Mouse (Mus musculus) c-Kit-positive CD71-positive TER-119-positive erythroid progenitor cells, embryonic 14.5 days (primary cell): ENCODE results near the gene Bmpr1a.

Source experiments
- DNase-seq: peaks from one replicate; pipeline ENCODE4 v3.0.0-alpha.2; 2013; ENCODE audit warnings: low spot score

Bmpr1a gene

DNA sequence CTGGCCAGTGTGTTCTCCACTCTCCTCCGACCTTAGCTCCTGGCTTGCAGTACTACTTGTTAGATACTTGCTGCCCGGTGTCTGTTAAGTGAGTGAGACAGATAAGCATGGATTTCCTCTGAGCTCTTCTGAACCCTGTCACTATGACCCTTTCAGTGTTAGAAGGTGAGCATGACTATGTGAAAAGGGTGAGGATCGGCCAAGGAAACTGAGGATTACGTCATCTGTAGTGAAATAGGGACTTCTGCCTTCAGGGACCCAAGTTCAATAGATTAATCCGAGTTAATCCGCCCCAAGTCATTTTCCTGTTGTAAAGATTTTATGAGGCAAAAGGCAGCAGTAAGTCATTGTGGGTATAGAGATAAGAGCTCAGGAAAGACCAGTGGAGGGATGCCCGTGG, 2.2 kb upstream of the Bmpr1a start:
- DNase-seq = no peak

DNA sequence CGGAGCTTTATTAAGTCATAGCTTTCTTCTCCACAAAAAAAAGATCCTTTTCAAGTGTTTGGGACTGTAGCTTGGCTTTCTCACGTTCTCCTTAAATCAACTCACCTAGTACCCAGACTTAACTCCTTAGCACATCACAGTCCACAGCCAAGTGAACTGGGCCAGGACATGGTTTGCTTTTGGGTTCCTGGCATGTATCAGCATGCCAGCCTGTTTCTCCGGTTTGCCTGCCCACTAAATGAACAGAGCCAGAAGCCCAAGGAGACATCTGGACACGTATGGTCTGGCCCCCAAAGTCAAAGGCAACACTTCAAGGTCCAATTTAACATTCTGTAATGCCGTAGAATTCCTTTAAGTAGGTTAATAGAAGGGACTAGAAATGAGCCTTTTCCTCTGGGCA, 1.2 kb upstream of the Bmpr1a start:
- DNase-seq = no peak

DNA sequence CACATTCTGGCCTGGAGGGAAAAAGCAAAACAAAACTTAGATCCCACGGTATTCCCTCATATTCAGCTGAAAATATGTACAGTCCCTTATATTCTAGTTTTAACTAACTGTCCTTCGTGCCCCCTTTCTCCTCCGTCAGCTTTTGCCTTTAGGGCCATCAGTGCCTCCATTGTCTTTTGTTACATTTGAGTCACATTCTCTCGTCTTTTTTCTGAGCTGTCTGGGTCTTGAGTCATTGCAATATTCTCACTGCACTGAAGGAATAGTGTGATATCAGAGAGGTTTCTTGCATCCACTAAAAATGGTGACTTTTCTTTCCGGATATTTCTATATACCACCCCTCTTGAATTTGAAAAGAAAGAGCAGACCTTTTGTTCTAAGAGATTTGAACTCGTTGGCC, 618 bp upstream of the Bmpr1a start:
- no peak for DNase-seq

DNA sequence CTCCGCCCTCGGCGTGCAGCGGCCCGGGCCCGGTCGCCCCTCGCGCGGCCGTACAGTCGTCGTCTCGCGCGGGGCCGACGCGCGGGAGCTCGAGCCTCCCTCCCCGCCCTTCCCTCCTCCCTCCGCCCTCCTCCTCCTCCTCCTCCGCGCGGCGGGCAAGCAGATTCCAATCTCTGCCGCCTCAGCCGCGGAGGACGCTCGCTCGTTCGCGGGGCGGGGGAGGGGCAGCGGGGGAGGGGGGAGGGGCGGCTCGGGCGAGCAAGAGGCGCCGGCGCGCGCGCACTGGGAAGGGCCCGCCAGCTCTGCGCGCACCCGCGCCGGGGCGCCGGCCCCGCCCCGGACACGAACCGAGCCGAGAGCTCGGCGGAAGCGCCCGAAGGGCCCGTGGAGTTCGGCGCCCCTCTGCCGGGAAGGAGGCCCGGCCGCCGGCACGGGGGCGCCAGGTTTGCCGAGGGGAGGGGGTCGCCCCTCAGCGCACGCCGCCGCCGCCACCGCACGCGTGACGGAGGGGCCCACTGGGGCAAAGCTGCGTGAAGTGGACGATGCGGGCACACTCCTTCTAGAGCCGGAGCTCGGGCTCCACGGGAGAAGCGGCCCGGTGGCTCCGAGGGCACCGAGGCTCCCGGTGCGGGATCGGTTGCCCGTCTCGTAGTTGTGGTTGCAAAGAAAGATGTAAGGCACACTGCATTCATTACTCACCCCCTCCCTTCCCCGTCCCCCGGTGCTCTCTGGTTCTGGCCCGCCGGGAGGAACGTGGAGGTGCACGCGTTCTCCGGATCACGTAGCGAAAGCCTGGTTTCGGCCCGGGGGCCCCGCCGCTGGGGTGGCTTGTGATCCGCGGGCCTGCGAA, 441 bp downstream of the Bmpr1a start:
- peak; percentile 37 for DNase-seq

DNA sequence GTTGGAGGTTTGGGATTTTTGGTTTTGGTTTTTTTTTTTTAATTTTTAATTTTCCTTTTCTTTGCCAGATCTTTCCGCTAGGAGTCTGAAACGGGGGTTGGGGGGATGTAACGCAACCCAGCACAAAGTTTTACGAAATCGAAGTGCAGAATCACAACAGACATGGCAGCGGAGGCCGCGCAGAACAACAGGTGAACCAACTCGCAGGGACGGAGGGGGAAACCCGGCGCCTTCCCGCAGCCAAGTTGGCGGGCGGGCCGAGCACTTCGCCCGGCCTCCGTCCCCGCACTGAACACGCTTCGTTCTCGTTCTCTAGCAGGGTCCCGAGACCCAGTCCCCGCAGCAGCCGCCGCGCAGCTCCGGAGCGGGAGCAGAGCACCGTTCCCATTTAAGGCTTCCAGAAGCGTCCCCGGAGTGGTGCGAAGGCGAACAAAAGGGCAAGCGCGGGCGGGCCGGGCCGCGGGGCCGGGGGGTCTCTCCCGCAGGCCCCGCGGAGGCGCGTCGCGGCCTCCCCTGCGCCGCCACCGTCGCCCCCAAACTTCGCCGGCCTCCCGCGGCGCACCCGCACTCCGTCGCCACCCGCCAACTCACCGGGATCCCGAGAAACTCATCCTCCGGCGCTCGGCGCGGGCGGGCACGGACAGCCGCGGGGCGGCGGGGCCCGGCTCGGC, 1.2 kb downstream of the Bmpr1a start:
- no peak for DNase-seq

DNA sequence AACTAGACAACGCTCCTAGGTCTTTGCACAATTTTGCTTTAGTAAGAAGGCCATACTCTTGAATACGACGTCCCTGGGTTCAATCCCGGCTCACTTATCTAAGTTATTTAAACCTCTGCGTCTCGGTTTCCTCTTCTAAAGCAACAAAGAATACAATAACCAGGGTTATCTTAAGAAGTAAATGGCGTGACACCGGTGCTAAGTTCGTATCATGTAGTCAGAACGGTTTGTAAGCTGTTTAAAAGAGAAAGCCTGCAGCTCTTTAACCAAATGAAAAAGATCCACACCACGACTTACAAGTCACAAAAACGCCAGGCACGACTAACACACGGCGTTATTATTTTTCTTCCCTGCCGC, 1.7 kb downstream of the Bmpr1a start:
- DNase-seq = no peak

DNA sequence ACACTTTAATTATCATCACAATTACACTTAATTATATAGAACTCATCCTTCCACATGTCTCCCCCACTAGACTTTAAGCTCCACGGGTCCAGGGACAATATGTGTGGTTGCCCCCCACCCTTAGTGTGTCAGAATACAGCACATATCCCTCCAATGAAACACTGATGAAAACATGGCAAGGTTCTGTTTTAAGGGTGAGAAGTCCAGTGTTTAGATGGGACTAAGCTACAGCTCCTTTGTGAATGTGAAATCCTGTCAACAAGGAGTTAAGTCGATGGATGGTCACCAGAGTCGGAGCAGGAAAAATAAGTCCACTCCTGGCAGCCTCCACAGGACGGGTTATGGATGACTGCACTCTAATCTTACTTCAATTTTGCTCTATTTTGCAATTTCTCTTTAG, 2.8 kb downstream of the Bmpr1a start:
- no peak for DNase-seq

DNA sequence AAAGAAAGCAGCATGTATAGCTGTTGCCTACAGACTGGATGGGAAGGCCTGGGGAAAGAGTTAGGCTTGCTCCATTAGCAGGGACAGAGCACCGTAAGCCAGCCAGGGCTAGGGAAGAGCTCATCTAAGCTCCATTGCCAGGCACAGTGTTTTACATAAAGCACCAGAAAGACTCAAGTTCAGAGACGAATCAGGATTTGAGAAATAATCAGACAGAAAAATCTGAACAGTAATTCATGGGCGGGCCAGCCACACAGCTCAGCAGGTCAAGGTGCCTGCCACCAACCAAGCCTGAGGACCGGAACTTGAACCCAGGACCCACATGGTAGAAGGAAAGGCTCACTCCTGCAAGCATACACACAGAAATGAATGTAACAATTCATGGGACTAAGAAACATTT, 3.5 kb downstream of the Bmpr1a start:
- DNase-seq = no peak

DNA sequence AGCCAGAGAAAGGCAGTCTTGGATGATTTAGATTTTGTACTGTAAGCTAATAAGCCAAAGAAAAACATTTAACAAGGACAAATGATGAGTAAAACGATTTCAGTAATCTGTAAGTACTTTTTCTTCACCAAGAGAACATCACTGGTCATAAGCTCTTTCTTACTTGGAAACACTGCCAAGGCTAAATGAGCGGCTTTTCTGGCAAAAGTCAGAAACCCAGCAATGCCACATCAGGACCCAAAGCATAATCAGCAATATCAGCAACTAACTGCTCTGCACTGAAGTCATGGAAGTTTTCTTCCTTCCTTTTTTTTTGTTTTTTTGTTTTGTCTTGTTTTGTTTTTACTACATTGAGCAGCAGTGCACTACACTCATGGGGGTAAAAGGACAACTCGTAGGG, 5.8 kb downstream of the Bmpr1a start:
- DNase-seq = no peak

DNA sequence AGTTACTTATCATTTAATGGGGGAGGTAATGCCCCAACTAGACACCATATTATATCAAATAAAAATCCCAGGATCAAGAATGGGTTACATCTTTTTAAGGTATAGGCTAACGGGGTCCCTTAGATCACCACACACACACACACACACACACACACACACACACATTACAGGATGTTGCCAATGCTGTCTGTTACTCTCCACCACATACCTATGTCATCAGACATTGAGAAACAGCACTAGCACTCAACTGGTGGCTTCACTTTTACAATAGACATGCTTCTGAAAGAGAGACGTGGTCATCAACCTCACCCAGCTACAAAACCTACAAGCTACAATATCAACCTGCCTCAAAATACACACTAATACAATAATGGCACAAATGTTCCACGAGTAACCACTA, 9.5 kb downstream of the Bmpr1a start:
- no peak for DNase-seq

DNA sequence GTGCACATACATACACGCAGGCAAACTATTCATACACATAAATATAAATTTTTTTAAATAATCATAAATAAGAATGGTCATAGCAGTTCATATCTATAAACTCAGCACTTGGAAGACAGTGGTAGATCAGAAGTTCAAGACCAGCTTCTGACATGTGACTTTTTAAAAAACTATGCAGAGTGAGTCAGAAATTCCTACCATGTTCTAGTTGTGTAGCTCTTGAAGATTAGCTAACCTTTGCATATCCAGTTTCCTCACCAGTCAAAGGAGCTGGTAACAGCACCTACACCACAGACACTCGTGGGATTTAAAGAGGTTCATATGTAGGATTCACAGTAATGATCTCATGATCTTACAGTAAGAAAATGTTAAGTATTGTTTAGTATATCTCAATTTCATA, 10.5 kb downstream of the Bmpr1a start:
- no peak for DNase-seq

DNA sequence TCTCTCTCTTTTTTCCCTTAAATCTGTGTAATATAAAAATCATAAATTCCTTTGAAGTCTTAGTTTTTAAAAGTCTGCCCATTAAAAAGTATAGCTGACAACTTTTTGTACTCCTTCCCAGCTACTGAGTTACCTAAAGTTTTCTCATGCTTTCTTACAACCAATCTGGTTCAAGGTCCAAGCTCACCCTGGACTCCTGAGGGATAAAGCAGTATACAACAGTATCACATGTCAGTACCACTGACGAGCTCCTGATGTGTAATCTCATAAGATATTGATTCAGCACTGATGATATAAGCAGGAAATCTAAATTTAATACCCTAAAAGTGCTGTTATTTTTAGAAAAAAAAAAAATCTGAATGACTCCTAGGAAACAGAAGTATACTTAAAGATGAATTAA, 12.2 kb downstream of the Bmpr1a start:
- DNase-seq = no peak

DNA sequence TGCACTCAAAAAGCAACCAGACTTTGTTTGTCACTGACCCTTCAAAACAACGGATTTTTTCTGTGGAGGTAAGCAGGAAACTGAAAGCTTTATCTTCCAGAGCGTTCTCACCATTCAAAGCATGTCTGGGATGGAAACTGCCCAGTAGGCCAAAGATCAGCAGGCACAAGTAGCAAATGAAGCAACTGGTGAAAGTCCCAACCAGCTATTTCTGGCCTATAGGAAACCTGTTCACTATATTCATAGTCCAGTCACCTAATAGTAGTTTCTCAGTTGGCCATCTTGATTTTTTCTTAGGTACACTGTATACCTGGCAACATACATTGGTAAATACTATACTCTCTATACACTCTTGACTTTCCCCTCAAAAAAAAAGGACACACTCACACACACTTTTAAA, 13.2 kb downstream of the Bmpr1a start:
- DNase-seq = no peak

DNA sequence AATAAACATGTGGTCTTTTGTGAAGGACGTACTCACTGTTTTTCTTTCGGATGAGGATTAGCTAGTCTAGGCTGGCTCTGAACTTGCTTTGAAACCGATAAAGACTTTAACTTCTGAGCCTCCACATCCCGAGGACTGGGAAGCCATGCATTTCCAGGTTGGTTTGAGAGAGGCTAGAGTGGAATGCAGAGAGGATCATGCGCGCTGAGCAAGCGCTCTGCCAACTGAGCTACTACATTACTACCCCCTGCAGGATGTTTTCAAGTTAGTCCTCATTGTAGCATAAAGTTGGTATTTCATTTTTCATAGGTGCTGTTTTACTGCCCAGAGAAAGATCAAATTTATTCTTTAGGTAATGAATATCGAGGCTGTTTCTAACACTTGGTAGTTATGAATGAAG, 17.0 kb downstream of the Bmpr1a start:
- no peak for DNase-seq

DNA sequence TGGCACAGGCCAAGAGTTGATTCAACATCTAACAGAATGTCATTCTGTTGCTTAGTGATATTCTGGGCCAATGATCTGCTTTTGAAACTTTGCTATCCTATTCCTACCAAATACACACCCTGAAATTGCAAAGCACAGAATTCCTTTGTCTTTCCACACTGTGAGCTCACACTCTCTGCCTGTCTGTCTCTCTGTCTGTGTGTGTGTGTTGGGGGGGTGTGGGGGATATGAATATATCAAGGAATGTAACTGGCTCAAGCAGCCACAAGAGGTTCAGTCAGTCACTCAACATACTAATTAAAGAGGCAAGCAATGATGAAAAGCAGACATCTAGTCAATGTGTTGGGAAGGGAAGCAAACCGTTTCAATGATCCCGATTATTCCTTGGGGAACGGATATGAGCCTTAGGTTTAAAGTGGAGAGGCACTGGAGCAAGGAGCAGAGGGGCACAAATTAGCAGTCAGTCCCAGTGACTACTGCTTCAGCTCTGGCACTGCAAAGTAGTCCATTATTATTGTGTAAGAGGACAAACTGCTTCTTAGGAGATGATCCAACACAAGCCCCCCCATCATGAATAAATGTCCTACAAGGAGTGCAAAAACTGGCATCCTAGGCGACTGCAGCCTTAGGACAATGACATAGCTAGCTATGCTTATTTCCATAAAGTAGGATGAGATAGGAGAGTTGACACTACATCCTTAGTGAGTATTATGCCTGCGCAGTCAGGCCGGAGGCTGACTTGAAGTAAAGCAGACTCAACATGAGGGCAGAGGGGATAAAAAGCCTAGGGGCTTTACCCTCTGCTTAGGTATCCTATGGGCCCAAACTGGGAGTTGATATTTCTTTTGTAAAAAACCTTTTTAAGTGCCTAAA, 19.4 kb downstream of the Bmpr1a start:
- no peak for DNase-seq

DNA sequence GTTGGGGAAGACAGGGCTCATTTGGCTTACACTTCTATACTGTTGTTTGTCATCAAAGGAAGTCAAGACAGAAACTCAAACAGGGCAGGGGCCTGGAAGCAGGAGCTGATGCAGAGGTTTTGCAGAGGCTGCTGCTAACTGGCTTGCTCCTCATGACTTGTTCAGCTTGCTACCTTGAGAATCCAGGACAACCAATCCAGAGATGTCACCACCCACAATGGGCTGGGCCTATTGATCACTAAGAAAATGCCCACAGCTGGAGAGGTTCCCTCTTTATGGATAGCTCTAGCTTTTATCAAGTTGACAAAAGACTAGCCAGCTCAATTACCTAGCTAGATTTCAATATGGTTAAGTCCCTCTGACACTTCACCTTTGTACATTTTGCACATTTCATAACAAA, 31.6 kb downstream of the Bmpr1a start:
- no peak for DNase-seq

DNA sequence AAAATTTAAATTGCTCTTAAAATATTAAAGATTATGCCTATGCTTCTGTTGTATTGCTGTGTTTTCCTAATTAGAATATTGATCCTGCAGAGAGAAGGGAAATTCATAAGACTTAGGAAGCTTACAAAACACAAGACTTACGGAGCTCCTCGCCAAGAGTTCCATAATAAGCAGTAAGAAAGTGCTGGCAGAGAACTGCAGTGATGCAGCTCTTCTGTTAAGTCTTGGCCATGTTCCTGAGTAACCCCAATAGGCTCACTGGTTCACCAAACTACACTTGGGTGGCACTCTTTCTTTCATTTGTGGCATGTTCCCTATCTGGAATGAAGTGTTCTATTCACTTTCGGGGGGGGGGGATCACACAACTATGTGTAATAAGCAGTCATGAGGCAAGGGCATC, 36.9 kb downstream of the Bmpr1a start:
- no peak for DNase-seq

DNA sequence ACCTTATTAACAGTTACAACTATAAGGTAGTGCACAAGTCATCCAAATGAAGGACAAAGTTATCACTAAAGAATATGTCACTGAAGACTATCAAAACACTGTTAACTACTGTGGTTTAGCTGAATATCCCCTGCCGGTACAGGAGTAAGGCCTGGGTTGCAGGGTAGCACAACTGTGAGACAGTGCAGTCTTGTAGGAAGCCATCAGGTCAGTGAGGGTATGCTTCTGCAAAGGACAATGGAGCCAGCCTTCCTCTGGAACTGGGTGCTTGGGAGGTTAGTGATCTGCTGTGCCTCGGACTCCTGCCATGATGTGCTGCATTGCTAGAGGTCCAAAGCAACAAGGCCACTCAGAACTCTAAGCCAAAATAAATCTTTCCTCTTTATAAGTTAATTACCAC, 43.8 kb downstream of the Bmpr1a start:
- no peak for DNase-seq

DNA sequence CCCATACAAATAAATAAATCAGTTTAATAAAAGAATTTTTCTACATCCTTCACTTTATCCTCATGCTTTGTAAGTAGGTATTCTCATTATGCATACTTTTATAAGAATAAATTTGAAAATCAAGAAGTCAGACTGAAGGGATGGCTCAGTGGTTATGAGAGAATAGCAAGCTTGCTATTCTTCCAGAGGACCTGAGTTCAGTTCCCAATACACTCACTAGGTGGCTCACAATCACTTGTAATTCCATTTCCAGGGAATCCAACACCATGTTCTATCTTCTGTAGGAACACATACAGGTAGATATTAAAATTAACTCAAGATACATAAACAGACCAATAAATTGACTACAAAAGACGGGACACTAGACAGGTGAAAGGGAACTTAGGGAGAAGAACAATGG, 44.3 kb downstream of the Bmpr1a start:
- DNase-seq = no peak

DNA sequence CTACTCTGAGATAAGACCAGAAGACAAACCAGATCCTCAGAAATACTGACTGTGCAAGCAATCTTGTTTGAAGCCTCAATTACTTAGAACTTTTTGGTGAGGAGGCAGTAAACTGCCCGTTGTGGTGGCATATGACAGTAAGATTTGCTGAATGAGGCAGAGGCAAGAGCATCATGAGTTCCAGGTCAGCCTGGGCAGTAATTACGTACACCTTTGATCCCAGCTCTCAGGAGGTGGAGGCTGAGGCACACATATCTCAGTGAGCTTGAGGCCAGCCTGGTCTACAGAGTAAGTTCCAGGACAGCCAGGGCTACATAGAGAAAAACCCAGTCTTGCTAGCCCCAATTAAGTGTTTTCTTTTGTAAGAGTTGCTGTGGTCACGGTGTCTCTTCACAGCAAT, 48.9 kb downstream of the Bmpr1a start:
- no peak for DNase-seq

DNA sequence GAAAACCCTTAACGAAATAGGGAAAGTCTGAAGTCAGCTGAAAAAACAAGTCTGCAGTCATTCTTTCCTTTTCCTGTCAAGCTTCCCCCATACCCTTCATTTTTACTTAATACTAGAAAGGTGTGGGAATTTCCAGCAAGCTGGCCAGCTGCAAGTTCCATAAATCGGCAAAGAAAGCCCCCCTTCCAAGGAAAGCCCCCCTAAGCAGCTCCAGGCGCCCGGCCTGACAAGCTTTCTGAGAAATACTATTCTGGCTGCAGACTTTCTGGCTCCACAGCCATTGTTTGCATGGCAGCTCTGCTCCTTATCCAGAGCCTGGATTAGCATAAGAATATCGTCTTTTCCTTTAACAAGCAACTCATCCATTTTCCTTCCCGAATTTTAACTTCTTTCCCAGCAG, 49.5 kb downstream of the Bmpr1a start:
- DNase-seq = no peak

DNA sequence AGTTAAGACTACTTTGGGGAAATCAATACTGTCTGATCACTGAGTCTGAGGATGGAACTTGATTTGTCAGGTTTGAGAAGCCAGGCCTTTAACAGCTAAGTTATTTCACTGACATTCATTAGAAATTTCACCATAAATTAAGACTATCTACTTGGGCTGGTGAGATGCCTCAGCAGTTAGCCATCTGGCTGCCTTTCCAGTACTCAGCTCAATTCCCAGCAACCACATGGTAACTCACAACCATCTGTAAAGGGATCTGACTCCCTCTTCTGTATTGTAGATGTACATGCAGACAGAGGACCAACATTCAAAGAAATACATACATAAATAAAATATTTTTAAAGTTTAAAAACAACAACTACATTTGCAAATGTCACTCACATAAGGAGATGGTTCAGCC, 51.3 kb downstream of the Bmpr1a start:
- no peak for DNase-seq

DNA sequence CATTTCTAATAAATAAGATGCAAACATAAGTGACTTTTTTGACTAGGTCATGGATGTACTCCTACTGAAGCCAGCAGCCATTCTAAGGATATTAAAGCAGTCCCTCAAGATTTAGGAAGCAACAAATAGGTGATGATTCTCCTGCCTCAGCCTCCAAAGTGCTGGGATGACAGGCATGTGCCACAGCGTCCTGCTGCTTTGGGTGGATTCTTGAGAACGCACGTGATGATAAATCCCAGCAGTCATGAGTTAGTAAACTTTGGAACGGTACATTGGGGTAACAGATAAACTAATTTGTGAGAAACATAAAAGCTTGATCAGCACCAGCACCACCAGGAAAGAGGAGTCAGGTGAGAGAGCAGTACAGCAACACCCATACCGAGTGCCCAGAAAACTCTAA, 52.7 kb downstream of the Bmpr1a start:
- DNase-seq = no peak
